Mouse (Mus musculus) T-cell, adult 2 months (primary cell): ENCODE data around the gene Zfp428.
"Not testable (repeated sequence)": the region's sequence is repeated elsewhere in the genome, so short reads cannot be mapped to it uniquely, and the experiment has no call there.

ENCODE experiments used
- DNase-seq: peaks from one replicate; pipeline ENCODE4 v3.0.0; 2022; ENCODE audit warnings: low spot score

Gene Zfp428

GRCm38 (mm10) chr7:24481474-24482207 lies 25.2 kb upstream of the Zfp428 start, which contains the start of gene Cadm4:
Gene Cadm4, plus strand, starts transcription at chr7:24482023.
- peak; percentile 84 for DNase-seq

GRCm38 (mm10) chr7:24482208-24483020 lies 24.4 kb upstream of the Zfp428 start:
- no peak for DNase-seq

- DNase-seq: not testable (repeated sequence)
These were observed 23.5 kb upstream of the Zfp428 start for GRCm38 (mm10) chr7:24483291-24483690.

- DNase-seq: no peak
These were observed 21.3 kb upstream of the Zfp428 start for GRCm38 (mm10) chr7:24485481-24485880.

- no peak for DNase-seq
These were observed 20.1 kb upstream of the Zfp428 start for GRCm38 (mm10) chr7:24486654-24487130.

GRCm38 (mm10) chr7:24487403-24487802 lies 19.4 kb upstream of the Zfp428 start:
- DNase-seq: no peak

- no peak for DNase-seq
These were observed 18.5 kb upstream of the Zfp428 start for GRCm38 (mm10) chr7:24488303-24488702.

- no peak for DNase-seq
These were observed 6.8 kb upstream of the Zfp428 start for GRCm38 (mm10) chr7:24499856-24500577.

GRCm38 (mm10) chr7:24500929-24501328 lies 5.9 kb upstream of the Zfp428 start:
- DNase-seq: peak; percentile 40

- DNase-seq: peak; percentile 37
These were observed 5.3 kb upstream of the Zfp428 start for GRCm38 (mm10) chr7:24501492-24501891.

GRCm38 (mm10) chr7:24504004-24504403 lies 2.8 kb upstream of the Zfp428 start:
- DNase-seq: no peak

- no peak for DNase-seq
These were observed 1.9 kb upstream of the Zfp428 start for GRCm38 (mm10) chr7:24504868-24505267.

GRCm38 (mm10) chr7:24505447-24506064 lies 1.2 kb upstream of the Zfp428 start:
- DNase-seq: no peak

- DNase-seq: no peak
These were observed 744 bp upstream of the Zfp428 start for GRCm38 (mm10) chr7:24506065-24506459.

- DNase-seq: no peak
These were observed 349 bp upstream of the Zfp428 start for GRCm38 (mm10) chr7:24506476-24506837.

GRCm38 (mm10) chr7:24507726-24508114 lies 914 bp downstream of the Zfp428 start:
- DNase-seq: no peak

GRCm38 (mm10) chr7:24512355-24512754 lies 5.5 kb downstream of the Zfp428 start, which contains the start of gene AC161166.1:
Gene AC161166.1, minus strand, starts transcription at chr7:24512455.
- no peak for DNase-seq

- DNase-seq: peak; percentile 18
These were observed 9.5 kb downstream of the Zfp428 start for GRCm38 (mm10) chr7:24516319-24516718.

GRCm38 (mm10) chr7:24517077-24517476 lies 10.3 kb downstream of the Zfp428 start:
- DNase-seq: no peak

- no peak for DNase-seq
These were observed 10.8 kb downstream of the Zfp428 start for GRCm38 (mm10) chr7:24517654-24518053.

GRCm38 (mm10) chr7:24519130-24519529 lies 12.3 kb downstream of the Zfp428 start:
- no peak for DNase-seq

GRCm38 (mm10) chr7:24520054-24520453 lies 13.2 kb downstream of the Zfp428 start:
- DNase-seq: not testable (repeated sequence)
